Mouse (Mus musculus) urinary bladder, adult 2 months (tissue): Measurements from ENCODE around the gene Hsdl2. TPM values are rescaled to one million over a fixed set of nuclear protein-coding genes. Genes with fewer than 3 reads are reported as not detected.

Source experiments
- polyA plus RNA-seq: library from polyadenylated mRNA; depleted of rRNA; stranded (reverse); fragments of >200 nt; gene quantifications from 2 replicates; pipeline ENCODE4 v1.2.3, GENCODE M21; 2012; rRNA removed

The Hsdl2 gene
- polyA plus RNA-seq, 1 experiment: 72.5 TPM

Other genes starting within 250 kb of the Hsdl2 start
- gene Susd1, start 142.9 kb upstream of the Hsdl2 start, polyA plus RNA-seq: 15.0 and 17.6 TPM in 2 replicates
- 30.2 and 35.6 TPM in 2 replicates for gene Ptbp3, start 32.2 kb upstream of the Hsdl2 start, polyA plus RNA-seq
- 5.4 and 8.0 TPM in 2 replicates for gene E130308A19Rik, start 44.6 kb downstream of the Hsdl2 start, polyA plus RNA-seq
- 18.3 and 21.9 TPM in 2 replicates for gene Inip, start 220.0 kb downstream of the Hsdl2 start, polyA plus RNA-seq
- 6.7 and 6.8 TPM in 2 replicates for gene Snx30, start 224.3 kb downstream of the Hsdl2 start, polyA plus RNA-seq